Mouse (Mus musculus) right cerebral cortex, postnatal 36 days (tissue): Measurements from ENCODE around the gene Tmod3.
"Not testable (repeated sequence)": the region's sequence is repeated elsewhere in the genome, so short reads cannot be mapped to it uniquely, and the experiment has no call there.

Experiments used
- DNase-seq, 2 experiments: peaks; one replicate each; pipeline ENCODE4 v3.0.0; 2022; ENCODE audit warnings: low spot score in 2 of 2, mixed read lengths in 1 of 2

Gene Tmod3

DNA sequence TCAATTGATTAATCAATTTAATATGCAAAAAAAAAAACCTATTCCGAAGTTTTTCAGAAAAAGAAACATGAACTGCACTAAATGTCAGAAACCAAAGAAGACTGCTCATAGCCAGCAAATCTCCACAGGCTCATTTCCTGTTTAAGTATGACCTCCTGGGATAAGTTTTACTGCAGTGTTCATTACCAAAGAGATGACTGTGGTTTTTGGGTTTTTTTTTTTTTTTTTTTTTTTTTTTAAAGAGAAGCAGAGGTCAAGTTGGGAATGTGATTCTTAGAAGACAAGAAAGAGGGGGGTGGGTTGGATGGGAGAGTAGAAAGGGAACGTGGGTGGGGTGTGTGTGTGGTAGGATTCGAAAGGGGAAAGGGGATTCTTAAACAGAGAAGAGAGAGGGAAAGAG is 1.1 kb downstream of the Tmod3 start:
- DNase-seq = no peak

DNA sequence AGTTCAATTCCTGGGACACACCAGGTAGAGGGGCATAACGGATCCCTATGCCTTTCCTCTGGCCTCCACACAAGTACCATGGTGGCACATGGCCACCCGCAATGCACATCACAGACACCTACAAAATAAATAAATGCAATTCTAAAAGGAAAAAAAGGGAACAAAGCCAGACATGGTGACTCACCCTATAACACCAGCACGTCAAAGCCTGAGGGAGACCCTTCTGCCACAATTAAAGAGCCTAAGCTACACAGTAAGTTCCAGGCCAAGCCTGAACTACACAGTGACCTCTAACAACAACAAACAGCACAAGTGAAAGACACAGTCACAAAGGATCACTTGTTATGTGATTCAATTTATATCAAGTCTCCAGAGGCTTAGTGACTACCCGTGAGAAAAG is 5.7 kb downstream of the Tmod3 start:
- no peak for DNase-seq

DNA sequence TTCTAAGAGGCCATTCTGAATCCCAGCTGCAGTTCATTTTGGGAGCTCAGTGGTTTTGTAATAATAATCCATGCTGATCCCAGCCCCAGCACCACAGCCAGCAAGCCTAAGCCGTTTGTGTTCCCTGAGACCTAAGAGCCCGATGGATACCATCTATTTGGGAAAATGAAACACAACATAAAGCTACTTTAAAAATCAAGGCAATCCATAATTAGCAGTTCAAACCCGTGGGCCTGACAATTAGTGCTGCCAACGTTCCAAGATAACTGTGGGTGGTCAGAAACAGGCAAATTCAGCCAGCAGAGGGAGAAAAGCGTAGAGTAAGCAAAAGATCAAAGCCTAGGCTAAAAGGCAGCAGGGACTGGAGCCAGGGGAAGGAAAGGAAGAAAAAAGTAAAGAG is 8.1 kb downstream of the Tmod3 start:
- DNase-seq = no peak

DNA sequence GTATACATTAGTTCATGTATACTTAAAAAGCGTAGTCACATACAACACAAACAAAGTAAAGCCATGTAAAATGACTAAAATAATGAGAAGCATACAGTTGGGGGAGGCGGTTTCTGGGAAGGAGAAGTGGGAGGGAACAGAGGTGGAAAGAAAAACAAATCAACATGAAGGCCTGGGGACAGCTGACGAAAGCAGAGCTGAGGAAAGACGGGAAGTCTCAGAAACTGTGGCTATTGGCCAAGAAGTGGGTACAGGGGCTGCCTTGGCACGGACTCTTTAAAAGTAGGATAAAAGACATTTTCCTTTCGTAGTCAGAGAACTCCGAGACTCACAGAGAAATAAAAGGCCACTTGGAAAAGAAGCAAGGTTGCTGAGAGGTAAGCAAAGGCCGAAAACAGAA is 10.4 kb downstream of the Tmod3 start:
- no peak for DNase-seq

DNA sequence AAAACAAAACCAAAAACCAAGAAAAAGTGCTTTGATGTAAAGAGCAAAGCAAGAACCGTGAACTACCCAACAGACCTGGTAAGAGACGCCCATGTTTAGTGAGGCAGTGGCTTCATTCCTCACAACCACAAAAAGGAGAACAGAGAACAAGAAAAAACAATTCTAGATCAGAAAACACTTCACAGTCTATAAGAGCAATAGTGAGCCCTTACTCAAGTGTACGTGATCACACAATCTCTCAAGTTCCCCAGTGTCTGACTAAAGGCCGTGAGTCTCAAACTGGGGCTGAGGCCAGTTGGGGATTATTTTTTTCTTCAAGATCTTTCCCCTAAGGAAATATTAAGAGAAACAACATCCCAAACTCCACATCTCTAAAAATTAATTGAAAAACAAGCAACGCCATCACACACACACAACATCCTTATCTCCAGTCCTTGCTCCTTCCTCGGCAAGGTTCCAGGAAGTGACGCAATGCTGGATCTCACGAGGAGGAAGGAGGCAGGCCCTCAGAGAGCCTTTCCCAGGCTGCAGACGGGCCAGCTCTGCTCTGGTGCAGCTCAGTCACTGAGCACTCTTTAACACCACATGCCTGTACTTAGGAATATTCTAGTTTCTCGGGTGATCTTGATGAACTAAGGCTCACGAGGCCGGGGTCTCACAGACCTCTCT is 12.4 kb downstream of the Tmod3 start:
- DNase-seq = no peak

DNA sequence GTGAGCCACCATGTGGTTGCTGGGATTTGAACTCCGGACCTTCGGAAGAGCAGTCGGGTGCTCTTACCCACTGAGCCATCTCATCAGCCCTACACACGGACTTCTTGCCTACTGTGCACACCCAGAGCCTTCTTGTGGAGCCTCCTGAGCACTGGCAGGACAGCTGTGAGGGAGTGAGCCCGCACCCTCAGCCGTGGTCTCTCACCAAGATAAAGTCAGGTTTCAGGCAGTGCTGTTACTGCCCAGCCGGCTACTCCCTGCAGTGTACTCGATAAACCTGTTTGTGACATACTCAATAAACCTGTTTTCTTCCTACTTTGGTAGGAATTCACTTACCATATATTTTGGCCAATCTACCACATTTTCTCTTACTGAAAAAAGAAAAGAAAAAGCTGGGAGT is 13.9 kb downstream of the Tmod3 start:
- DNase-seq = no peak

DNA sequence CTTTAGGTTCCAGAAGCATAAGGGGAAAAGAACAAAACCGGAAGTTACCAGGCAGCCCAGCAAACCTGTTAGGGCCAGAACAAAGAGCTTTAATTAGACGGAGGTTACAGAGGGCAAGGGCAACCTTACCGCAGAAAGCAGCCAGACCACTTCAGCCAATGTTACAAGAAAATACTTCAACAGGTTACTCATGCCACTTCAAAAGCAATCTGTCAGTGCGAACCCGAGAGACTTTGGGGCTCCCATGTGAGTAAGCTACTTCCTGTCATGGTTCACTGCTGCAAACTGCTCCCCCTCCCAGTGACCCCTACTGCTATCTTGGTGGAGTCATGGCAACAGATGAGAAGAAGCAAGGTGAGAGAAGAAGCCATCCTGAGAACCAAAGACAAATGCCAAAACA is 18.0 kb downstream of the Tmod3 start:
- DNase-seq = no peak

DNA sequence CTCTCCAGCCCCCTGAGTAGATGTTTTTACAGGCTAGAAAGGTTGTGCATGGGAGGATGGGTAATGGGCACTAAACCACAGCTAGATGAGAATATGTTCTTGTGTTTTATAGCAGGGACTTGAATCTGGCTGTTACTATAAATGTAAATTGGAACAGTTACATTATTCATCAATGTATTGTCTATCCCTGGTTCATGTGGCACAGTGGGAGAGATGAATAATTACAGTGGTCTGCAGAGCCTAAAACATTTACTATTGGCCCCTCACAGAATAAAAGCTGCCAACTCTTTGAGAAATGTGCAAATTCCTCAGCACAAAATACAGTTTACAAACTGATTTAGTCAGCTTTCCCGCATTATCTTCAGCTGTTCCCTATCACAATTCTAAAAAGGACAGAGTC is 23.0 kb downstream of the Tmod3 start:
- DNase-seq = no peak

DNA sequence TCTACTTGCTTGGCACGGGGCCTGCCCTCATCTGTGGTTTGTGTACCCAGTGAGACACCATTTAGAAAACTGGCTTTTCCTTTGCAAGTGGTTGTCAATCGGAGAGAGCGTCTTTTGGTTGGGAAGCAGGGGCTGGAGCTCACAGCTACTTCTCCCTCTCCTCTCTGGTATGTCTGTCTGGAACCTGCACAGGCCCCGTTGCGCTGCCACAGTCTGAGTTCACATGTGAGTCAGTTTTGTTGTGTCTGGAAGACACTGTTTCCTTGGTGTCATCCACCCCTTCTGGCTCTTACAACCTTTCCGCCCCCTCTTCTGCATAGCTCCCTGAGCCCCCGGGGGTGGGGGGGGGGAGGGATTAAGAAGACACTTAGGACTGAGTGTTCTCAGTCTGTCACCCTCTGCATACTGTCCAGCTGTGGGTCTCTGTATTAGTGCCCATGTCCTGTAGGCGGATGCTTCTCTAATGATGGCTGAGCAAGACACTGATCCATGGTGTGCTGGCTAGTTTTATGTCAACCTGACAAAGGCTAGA is 25.0 kb downstream of the Tmod3 start:
- no peak for DNase-seq

DNA sequence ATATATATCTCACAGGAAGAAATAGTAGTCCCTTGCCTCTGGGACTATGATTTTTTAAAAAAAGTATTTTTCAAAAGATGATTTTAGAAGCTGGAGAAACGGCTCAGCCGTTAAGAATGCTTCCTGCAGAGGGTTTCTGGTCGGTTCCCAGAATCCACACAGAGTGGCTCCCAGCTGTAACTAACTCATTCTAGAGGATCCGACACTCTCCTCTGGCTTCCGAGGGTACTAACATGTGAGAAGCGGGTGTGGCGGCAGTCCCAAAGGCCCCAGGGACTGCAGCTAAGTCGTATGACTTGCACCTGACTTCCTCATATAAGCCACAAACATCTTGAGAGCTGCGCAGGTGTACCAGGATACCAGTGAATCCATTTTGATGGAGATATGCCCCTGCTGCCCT is 26.5 kb downstream of the Tmod3 start:
- not testable (repeated sequence) for DNase-seq

DNA sequence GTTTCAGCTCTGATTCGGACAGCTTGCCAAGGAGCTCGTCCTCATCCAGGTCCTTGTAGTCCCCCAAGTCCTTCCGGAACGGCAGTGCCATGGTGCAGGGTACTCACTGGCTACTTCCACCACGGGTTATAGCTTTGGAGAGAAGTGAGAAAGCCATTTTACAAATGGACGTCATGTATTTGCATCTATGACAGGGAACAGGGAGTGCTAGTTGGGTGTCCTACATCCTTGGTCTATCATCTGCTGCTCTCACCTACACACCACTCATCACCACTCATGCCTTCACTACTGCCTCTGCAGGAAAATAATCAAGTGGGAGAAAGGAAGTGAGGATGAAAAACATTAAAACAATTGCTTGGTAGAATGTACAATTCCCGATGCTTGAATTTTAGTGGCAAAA is 27.0 kb downstream of the Tmod3 start:
- DNase-seq = no peak

DNA sequence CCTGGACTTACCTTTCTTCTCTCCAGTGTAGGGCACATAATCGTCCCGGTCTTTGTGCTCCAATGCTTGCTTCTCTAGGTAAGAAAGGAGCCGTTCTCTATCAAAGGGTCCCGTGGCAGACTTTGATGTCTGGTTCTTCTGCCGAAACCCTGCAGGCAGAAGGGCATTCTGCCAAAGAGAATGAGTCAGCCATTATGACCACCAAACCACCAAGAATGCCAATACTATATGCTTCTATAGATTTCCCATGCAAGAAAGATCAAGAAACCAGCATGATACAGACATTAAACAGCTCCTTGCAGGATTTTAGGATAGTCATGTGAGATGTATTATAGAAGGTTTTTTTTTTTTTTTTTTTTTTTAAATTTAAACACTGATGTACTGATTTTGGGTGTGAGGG is 30.1 kb downstream of the Tmod3 start:
- no peak for DNase-seq

DNA sequence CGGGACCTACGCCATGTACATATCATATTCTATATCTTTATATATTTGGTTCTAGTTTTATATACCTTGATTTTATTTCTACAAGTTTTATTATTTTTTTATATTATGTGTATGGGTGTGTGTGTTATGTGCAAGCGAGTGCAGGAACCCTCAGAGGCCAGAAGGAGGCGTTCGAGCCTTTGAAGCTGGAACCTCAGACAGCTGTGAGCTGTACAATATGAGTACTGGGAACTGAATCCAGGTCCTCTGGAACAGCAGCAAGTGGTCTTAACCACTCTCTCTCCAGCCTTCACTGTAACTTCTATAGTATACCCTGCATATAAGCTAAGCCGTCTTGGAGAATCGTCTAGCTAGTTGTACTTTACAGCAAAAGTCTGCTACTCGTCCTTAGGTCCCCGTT is 31.4 kb downstream of the Tmod3 start:
- DNase-seq = no peak

DNA sequence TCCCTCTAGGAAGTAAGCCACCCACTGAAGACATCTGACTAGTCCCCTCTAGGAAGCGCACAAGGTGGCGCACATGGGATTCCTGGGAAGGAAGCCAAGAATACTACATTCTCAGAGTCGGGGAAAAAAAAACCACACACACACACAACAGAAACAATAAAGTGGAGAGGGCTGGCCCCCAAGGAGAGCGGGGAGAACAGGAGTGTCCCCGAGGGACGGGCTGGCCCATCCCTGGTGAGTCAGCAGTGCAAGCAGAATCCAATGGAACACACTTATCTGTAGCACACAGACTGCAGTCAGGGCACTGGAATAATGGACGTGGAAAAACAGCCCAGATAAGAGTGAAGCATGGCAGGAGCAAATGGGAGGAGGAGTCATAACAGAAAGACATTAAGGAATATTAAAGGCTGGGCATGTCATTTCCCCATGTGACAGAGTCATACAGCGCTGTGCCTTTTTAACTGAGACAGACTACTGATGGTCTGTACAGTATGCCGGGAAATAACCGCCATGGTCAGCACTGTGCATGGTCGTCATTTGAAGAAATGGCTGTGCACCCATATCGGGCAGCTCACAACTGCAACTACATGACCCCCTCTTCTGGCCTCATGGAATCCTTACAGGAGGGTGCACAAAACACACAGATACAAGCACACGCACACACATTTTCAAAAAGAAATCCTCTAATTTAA is 31.9 kb downstream of the Tmod3 start:
- no peak for DNase-seq

DNA sequence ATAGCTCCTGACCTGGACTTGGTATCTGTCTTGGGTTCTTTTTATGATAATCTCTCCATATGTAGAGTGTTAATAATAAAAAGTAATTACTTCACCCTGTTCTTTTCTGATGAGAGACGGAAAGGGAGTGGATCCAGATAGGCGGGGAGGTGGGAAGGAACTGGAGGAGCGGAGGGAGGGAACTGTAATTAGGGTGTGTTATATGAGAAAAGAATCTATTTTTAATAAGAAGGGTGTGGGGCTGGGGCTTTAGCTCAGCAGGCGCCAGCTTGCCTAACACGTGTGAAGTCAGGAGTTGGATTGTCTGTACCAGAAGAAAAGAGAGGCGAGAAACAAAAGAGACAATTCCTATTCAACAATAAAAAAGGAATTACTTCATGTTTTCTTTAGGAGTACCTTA is 35.8 kb downstream of the Tmod3 start:
- DNase-seq = no peak

DNA sequence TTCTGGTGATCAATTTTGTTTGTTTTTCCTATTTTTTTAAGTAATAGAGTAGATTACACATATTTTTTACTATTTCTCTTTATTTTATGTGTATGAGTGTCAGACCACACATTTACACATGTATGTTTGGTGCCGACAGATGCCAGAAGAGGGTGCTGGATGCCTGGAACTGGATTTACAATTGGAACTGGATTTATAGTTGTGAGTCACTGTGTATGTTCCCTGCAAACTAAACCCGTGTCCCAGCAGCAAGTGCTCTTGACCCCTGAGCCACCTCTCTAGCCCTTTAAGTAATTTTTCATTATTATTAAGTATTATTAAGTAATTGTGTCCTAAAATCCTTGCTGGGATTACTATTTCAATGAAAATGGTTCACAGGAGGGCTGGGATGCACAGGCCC is 37.2 kb downstream of the Tmod3 start:
- DNase-seq = no peak

DNA sequence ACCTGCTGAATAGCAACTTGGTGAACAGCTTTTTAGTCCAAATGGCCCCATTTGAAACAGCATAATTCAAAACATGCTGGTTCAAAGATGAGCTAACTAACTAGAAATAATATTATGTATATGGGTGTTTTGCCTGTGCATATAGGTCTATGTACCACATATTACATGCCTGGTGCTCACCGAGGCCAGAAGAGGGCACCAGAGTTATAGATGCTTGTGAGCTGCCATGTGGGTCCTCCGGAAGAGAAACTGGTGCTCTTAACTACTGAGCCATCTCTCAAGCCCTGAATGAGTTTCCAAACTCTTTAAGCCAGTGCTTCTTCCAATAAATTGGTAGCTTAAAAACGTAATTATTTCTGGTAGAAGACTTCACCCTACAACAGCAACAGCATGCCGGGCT is 37.7 kb downstream of the Tmod3 start:
- no peak for DNase-seq

DNA sequence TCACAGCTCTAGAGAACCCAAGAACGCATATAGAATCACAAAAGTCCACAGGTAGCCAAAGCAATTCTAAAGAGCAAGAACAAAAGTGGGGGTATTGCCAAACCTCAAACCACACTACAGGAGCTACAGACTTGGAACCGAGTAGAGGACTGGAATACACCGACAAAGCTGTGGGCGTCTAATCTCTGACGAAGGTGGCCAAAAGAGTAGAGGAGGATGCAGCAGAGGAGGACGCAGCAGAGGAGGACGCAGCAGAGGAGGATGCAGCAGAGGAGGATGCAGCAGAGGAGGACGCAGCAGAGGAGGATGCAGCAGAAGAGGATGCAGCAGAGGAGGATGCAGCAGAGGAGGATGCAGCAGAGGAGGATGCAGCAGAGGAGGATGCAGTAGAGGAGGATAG is 38.5 kb downstream of the Tmod3 start:
- DNase-seq = no peak

DNA sequence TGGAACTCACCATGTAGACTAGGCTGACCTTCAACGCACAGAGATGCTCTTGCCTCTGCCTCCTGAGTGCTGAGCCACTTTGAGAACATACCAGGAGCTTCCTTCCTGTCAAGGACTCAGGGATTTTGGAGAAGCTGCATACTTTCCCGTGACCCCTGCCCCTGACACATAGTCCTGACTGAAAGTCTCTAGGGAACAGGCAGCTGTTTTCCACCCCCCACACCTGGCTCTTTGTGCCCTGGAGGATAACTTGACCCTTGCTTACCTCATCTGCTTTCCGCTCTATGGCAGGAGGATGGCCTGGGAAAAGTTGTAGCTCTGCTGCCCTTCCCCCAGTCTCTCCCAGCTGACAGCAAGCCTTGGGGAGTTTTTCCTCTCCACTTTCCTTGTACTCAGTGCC is 41.7 kb downstream of the Tmod3 start:
- DNase-seq = no peak

DNA sequence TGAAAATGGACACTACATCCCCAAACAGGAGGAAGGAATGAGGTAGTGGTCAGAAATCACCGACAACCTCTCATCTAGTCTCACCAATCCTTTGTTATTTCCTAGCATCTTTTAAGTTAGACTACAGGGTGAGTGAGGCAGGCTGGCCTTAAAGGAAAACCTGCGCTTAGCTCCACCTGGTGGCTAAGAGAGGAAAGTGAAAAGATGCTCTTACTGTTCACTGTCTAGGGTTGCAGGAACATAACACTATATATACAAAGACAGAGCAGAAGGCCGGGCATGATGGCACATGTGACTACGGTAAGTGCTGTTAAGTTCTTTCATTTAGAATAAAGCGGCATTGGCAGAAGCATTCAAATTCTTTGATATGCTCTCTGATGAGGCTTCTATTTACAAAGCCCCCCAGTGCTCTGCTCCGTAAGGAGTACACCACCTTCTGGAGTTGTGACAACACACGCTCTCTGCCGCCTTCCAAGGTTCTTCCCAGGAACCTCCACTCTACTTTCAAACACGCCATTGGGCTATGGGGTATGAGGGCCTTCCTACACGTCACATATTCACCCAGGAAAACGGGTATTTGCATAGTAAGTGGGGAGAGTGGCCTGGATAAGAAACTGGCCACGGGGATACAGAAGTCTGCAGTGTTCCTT is 43.9 kb downstream of the Tmod3 start:
- peak in 1 of 2 experiments; percentile 47 for DNase-seq

DNA sequence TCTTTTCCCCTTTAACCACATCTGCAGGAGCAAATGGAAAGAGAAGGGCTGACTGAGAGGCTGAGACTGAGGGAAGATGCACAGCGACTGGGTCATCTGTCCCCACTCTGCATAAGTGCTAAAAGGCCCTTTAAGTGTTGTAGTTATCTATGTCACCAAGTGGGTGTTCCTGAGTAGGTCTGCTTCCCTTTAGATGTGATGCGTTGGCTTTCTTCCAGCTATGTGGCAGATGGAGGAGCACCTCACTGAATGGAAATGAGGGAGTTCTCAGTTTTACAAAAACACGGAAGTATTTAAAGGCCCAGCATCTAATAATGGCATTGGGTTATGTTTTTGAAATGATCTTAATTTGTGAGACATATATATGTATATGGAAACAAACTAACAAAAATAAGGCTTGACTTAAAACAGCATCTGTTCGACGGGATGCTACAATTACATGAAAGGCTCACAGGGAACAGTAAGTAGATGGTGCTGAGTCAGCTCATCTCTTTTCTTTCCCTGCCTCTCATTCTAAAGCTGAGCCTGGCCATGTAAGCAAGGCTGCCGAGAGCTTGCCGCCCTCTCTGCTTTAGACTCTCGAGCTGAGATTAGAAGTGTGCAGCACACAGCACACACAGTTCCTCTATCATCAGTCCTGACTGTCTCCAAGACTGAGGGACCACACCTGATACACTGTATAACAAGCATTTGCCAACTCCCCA is 48.1 kb downstream of the Tmod3 start:
- DNase-seq = no peak

DNA sequence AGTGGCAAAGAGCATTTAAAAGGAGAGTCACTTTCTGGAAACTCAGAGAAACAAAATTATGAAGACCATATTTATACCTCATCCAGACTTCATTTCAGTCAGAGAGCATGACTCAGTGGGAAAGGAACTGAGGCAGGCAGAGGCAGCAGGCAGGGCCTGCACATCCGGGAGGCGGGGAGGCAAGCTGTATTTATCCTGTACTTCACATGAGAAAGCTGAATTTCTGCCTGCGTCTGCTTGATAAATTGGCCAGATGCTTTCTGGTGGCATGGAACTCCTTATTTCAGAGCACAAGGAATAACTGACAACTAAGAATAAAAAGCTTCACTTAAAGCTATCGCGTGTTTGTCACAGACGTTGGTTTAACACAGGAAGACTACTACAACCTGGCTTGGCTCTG is 55.1 kb downstream of the Tmod3 start:
- peak in 1 of 2 experiments; percentile 18 for DNase-seq
